Mouse (Mus musculus) regulatory T cell (primary cell): ENCODE data around the gene 4930415O20Rik.

Experiments used
- in situ Hi-C: fragments of 300-600 bp; cut with MboI, MseI; formaldehyde crosslinking; loops from one replicate; pipeline ENCODE4 v1.15.1; 2025; ENCODE audit warnings: high pct_unique_total_duplicates

The 4930415O20Rik gene

GRCm38 (mm10) chr15:98628589-98629254 lies 57.9 kb downstream of the 4930415O20Rik start:
- in situ Hi-C loops, result loop anchor here (10.0 kb wide), 1 partner anchor 454 kb away; no protein-coding TSS in a partner anchor

GRCm38 (mm10) chr15:98629464-98629863 lies 58.7 kb downstream of the 4930415O20Rik start:
- in situ Hi-C loops, result loop anchor here (10.0 kb wide), 1 partner anchor 455 kb away; no protein-coding TSS in a partner anchor

- in situ Hi-C loops, result loop anchor here (5.0 kb wide), 1 partner anchor 118 kb away; no protein-coding TSS in a partner anchor
These were observed 59.7 kb downstream of the 4930415O20Rik start, which contains the start of gene Cacnb3 for GRCm38 (mm10) chr15:98630540-98630939. Gene Cacnb3 (plus strand): TSS chr15:98630840.

- in situ Hi-C loops, result loop anchor here (5.0 kb wide), 1 partner anchor 119 kb away; no protein-coding TSS in a partner anchor
These were observed 60.7 kb downstream of the 4930415O20Rik start for GRCm38 (mm10) chr15:98631493-98631892.

GRCm38 (mm10) chr15:98632107-98632744 lies 61.4 kb downstream of the 4930415O20Rik start:
- in situ Hi-C loops, result loop anchor here (5.0 kb wide), 1 partner anchor 120 kb away; no protein-coding TSS in a partner anchor

- in situ Hi-C loops, result loop anchor here (5.0 kb wide), 1 partner anchor 121 kb away; no protein-coding TSS in a partner anchor
These were observed 62.1 kb downstream of the 4930415O20Rik start for GRCm38 (mm10) chr15:98632921-98633320.

GRCm38 (mm10) chr15:98633822-98634470 lies 63.1 kb downstream of the 4930415O20Rik start:
- in situ Hi-C loops, result loop anchor here (5.0 kb wide), 1 partner anchor 122 kb away; no protein-coding TSS in a partner anchor

GRCm38 (mm10) chr15:98634541-98635081 lies 63.8 kb downstream of the 4930415O20Rik start:
- in situ Hi-C loops, result loop anchor here (5.0 kb wide), 1 partner anchor 122 kb away; no protein-coding TSS in a partner anchor

GRCm38 (mm10) chr15:98635291-98635841 lies 64.6 kb downstream of the 4930415O20Rik start:
- in situ Hi-C loops, result no loop called here

- in situ Hi-C loops, result no loop called here
These were observed 65.7 kb downstream of the 4930415O20Rik start for GRCm38 (mm10) chr15:98636517-98636916.

GRCm38 (mm10) chr15:98637155-98637554 lies 66.4 kb downstream of the 4930415O20Rik start:
- in situ Hi-C loops, result no loop called here
